Mouse (Mus musculus) G1E (cell line): ENCODE data around the gene Cacna1c.

ENCODE experiments used
- CTCF ChIP-seq: IDR thresholded peaks from 2 replicates; pipeline ENCODE4 v1.5.1; 2012; ENCODE audit warnings: low read depth, low read length, inconsistent platforms, mixed read lengths
- GATA1 ChIP-seq: IDR thresholded peaks from 2 replicates; pipeline ENCODE4 v1.6.1; 2012; ENCODE audit warnings: borderline replicate concordance, low read length, inconsistent platforms, mixed read lengths
- GATA2 ChIP-seq: IDR thresholded peaks from 2 replicates; pipeline ENCODE4 v1.6.1; 2012; ENCODE audit warnings: low read depth, low read length, inconsistent platforms, borderline replicate concordance
- TAL1 ChIP-seq: conservative IDR thresholded peaks from 2 replicates; pipeline ENCODE4 v1.6.1; 2012; ENCODE audit warnings: low read depth, low read length, inconsistent platforms, mixed read lengths

GRCm38 (mm10) chr6:118689447-118689846 lies 506.8 kb downstream of the Cacna1c start:
- no peak for TF ChIP-seq CTCF
- TF ChIP-seq GATA1 = no peak
- TF ChIP-seq TAL1 = no peak
- no peak for TF ChIP-seq GATA2
